Mouse (Mus musculus) heart, adult 2 months (tissue): ENCODE data around the gene Thg1l.

Experiments used
- CTCF ChIP-seq: fragments of 200-600 bp; IDR thresholded peaks from 2 replicates; pipeline ENCODE4 v1.8.1; 2022; ENCODE audit warnings: antibody characterized with exemption, mild to moderate bottlenecking, moderate library complexity
- EP300 ChIP-seq: fragments of 200-500 bp; IDR thresholded peaks from 2 replicates; pipeline ENCODE4 v1.6.1; 2011; ENCODE audit warnings: low read depth, low read length, control low read depth; ENCODE audit not compliant: insufficient read depth
- POLR2A ChIP-seq: fragments of 200-500 bp; IDR thresholded peaks from 2 replicates; pipeline ENCODE4 v1.6.1; 2011; ENCODE audit warnings: mild to moderate bottlenecking, low read depth, low read length, control low read depth; ENCODE audit not compliant: insufficient read depth

DNA sequence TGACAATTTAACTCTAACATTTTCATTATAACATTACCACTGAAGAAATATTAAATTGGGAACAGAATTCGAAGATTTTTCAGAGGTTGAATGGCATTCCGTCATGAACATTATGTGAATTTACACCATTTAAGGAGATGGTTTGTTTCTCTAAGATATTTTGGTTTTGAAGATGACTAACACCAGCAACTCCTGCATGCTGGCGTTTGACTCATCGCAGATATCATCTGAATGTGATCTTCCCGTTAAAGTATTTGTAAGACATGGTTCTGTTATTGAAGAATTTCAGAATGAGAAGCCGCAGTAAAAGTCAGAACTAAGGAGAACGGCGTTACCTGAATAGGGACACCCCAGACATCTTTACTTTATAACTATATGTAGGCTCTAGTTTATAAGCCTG is 19.2 kb upstream of the Thg1l start:
- TF ChIP-seq CTCF = no peak
- no peak for TF ChIP-seq POLR2A
- no peak for TF ChIP-seq EP300
